Mouse (Mus musculus): Measurements from ENCODE around the gene Gm49325. TPM values are rescaled to one million over a fixed set of nuclear protein-coding genes. Genes with fewer than 3 reads are reported as not detected.

Gm49325 gene
- polyA plus RNA-seq, 1 experiment from 2014 or later = not detected

DNA sequence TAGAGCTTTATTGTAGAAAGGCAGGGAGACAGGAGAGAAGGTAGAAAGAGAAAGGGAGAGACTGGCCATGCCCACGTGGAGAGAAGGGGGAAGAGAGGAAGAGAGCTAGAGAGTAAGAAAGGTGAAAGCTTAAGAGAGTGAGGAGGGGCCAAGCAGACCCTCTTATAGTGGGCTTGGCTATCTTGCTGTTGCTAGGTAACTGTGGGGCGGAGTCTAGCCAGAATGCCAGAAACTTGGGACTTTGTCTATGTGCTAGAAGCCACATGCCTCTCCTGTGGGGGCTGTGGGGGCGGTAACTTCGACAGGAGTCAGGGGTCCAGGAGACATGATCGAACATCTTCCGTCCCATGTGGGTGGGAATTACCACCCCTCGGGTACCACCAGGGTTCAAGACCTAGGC lies 36.5 kb upstream of the Gm49325 start:
- Histone ChIP-seq H3K4me3 (ENCODE audit: low read depth, low read length) (no peak overlapping the region), H3K27me3 (ENCODE audit: control insufficient read depth, insufficient read depth, low read length) (no peaks in the 10 kb centered on the region), H3K27ac (replicated peaks; ENCODE audit: low read depth, low read length) (no peak overlapping the region), H3K4me1 (ENCODE audit: control insufficient read depth, insufficient read depth, low read length) (no peaks in the 10 kb centered on the region), H3K36me3 (ENCODE audit: control insufficient read depth, insufficient read depth, low read length) (no peaks in the 10 kb centered on the region), H3K4me2 (ENCODE audit: low read depth, severe bottlenecking) (no peak overlapping the region), H3K9me3 (ENCODE audit: control insufficient read depth, low read length) (no peaks in the 10 kb centered on the region), H3K9ac (ENCODE audit: low read length) (no peak overlapping the region)
- DNase-seq (ENCODE audit: low spot score) (no peak), ATAC-seq (ENCODE audit: insufficient number of reproducible peaks, low FRiP score, low TSS enrichment, low read depth) (no peak)
- WGBS = 41% methylated on average over 7 of the region's 7 CpGs

DNA sequence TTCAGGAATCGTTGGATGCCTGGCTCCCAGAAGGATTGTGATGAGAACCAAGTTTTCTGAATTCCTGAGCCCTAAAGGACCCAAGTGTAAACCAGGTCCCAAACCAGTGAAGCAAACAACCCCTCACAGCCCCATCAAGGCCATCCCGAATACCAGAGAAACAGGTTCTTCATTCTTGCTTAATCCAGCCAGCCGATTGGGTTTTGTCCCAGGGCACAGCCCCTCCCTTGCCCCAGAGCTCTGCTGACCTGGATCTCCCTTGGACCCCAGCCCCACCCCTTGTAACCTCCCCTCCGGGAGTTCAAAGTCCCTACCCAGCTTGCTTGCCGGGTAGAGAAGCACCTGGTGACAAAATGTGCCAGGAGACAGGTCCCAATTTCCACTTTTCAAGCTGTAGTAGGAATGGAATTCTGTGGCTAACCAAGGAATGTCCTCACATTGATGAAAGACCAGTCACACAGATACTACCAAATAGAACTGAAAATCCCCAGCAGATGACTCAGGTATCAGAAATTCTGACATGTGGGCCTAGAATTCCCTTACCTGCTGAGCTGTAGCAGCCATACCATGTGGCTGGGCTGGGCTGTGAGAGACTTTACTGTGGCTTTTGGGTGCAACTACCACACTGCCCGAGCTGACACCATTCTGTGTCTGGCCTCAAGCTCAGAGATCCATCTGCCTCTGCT lies 35.9 kb upstream of the Gm49325 start:
- Histone ChIP-seq H3K9me3 (ENCODE audit: control insufficient read depth, low read length) (no peaks in the 10 kb centered on the region), H3K4me3 (ENCODE audit: low read depth, low read length) (no peak overlapping the region), H3K27me3 (ENCODE audit: control insufficient read depth, insufficient read depth, low read length) (no peaks in the 10 kb centered on the region), H3K4me2 (ENCODE audit: low read depth, severe bottlenecking) (no peak overlapping the region), H3K36me3 (ENCODE audit: control insufficient read depth, insufficient read depth, low read length) (no peaks in the 10 kb centered on the region), H3K4me1 (ENCODE audit: control insufficient read depth, insufficient read depth, low read length) (no peaks in the 10 kb centered on the region), H3K9ac (ENCODE audit: low read length) (no peak overlapping the region), H3K27ac (replicated peaks; ENCODE audit: low read depth, low read length) (no peak overlapping the region)
- ATAC-seq (ENCODE audit: insufficient number of reproducible peaks, low FRiP score, low TSS enrichment, low read depth) (no peak), DNase-seq (ENCODE audit: low spot score) (no peak)
- WGBS = 39% methylated on average over 6 of the region's 6 CpGs

DNA sequence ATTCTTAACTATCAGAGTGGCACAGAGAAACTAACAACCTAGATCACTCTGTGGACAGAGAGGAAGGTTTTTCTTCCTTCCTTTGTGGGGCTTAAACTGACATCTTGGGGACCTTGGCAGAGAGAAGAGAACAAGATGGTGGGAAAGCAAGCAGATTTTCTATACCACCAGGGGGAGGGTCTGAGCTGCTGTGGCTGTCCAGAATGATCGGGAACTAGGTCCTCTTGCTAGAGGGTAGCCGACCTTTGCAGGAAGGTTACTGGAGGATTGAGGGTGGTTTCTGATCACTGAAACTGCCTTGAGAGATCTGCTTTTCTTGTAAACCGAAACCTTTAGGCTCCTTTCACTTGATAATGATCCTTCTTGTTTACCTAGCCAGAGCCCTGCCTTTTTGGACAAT lies 33.8 kb upstream of the Gm49325 start:
- no peaks in the 10 kb centered on the region for H3K9me3 ChIP-seq (ENCODE audit: control insufficient read depth, low read length)
- H3K4me1 ChIP-seq (ENCODE audit: control insufficient read depth, insufficient read depth, low read length) = no peaks in the 10 kb centered on the region
- 22% methylated on average over 3 of the region's 3 CpGs for WGBS
- no peak overlapping the region for H3K4me3 ChIP-seq (ENCODE audit: low read depth, low read length)
- H3K36me3 ChIP-seq (ENCODE audit: control insufficient read depth, insufficient read depth, low read length) = no peaks in the 10 kb centered on the region
- DNase-seq (ENCODE audit: low spot score) = no peak
- H3K27me3 ChIP-seq (ENCODE audit: control insufficient read depth, insufficient read depth, low read length) = no peaks in the 10 kb centered on the region
- no peak for ATAC-seq (ENCODE audit: insufficient number of reproducible peaks, low FRiP score, low TSS enrichment, low read depth)
- H3K9ac ChIP-seq (ENCODE audit: low read length) = no peak overlapping the region
- no peak overlapping the region for H3K4me2 ChIP-seq (ENCODE audit: low read depth, severe bottlenecking)
- H3K27ac ChIP-seq (replicated peaks; ENCODE audit: low read depth, low read length) = no peak overlapping the region

GRCm38 (mm10) chr10:77573162-77573561 lies 32.8 kb upstream of the Gm49325 start:
- Histone ChIP-seq H3K9ac (ENCODE audit: low read length) (no peak overlapping the region), H3K4me2 (ENCODE audit: low read depth, severe bottlenecking) (no peak overlapping the region), H3K27ac (replicated peaks; ENCODE audit: low read depth, low read length) (no peak overlapping the region), H3K4me1 (ENCODE audit: control insufficient read depth, insufficient read depth, low read length) (no peaks in the 10 kb centered on the region), H3K36me3 (ENCODE audit: control insufficient read depth, insufficient read depth, low read length) (no peaks in the 10 kb centered on the region), H3K27me3 (ENCODE audit: control insufficient read depth, insufficient read depth, low read length) (no peaks in the 10 kb centered on the region), H3K9me3 (ENCODE audit: control insufficient read depth, low read length) (no peaks in the 10 kb centered on the region), H3K4me3 (ENCODE audit: low read depth, low read length) (no peak overlapping the region)
- WGBS = 83% methylated on average over 1 of the region's 1 CpGs
- DNase-seq (ENCODE audit: low spot score) = no peak
- no peak for ATAC-seq (ENCODE audit: insufficient number of reproducible peaks, low FRiP score, low TSS enrichment, low read depth)

DNA sequence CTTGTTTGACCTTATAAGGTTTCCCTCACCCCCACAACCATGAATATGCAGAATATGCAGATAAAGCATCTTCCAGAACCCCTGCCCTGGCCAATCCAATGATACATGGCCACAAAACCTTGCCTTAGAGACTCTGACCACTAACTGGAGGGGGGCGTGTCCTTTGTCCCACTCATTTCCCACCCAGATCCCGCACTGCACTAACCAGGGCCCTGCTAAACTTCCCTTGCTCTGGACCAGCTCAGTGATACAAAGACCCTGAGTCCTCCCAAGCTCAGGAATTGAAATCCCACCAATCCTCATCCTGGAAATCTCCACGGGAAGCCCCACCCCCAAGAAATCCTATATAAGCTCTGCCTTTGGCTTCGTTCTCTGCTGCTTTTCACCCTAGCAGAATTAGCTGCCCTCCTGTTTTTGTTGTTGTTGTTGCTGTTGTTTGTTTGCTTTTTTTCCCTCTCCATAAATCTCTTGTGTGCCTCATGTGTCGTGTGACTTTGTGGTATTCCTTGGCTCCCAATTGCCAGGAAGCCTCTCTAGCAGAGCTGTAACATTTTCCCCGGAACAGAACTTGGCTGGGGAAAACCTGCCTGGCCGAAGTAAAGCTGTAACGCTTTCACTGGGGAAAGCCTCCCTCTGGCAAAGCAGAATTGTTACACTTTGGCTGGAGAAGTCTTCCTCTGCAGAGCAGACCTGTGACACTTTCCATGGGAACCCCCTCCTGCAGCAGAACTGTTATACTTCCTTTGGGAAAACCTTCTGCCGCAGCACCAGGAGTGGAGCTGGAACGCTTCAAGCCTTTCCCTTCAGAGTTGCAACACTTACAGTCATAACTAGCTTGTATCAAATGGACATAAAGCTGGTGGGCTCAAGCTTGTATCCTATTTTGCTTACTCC lies 25.7 kb upstream of the Gm49325 start:
- DNase-seq (ENCODE audit: low spot score) (no peak), ATAC-seq (ENCODE audit: insufficient number of reproducible peaks, low FRiP score, low TSS enrichment, low read depth) (no peak)
- no peak overlapping the region for H3K27ac ChIP-seq (replicated peaks; ENCODE audit: low read depth, low read length)
- 64% methylated on average over 10 of the region's 10 CpGs for WGBS
- no peaks in the 10 kb centered on the region for H3K9me3 ChIP-seq (ENCODE audit: control insufficient read depth, low read length)
- peaks cover 2% of the 10 kb centered on the region; the same call in 1 of the 2 replicates for H3K4me1 ChIP-seq (ENCODE audit: control insufficient read depth, insufficient read depth, low read length)
- no peak overlapping the region for H3K4me3 ChIP-seq (ENCODE audit: low read depth, low read length)
- no peaks in the 10 kb centered on the region for H3K27me3 ChIP-seq (ENCODE audit: control insufficient read depth, insufficient read depth, low read length)
- no peaks in the 10 kb centered on the region for H3K36me3 ChIP-seq (ENCODE audit: control insufficient read depth, insufficient read depth, low read length)
- no peak overlapping the region for H3K9ac ChIP-seq (ENCODE audit: low read length)
- no peak overlapping the region; the same call in 1 of the 2 replicates for H3K4me2 ChIP-seq (ENCODE audit: low read depth, severe bottlenecking)

- no peak overlapping the region for H3K27ac ChIP-seq (replicated peaks; ENCODE audit: low read depth, low read length)
- 11% methylated on average over 8 of the region's 8 CpGs for WGBS
- H3K4me2 ChIP-seq (ENCODE audit: low read depth, severe bottlenecking) = peak overlapping the region; percentile 74
- no peak for DNase-seq (ENCODE audit: low spot score)
- H3K4me3 ChIP-seq (ENCODE audit: low read depth, low read length) = peak overlapping the region; percentile 77
- no peaks in the 10 kb centered on the region for H3K9me3 ChIP-seq (ENCODE audit: control insufficient read depth, low read length)
- peak overlapping the region; percentile 62 for H3K9ac ChIP-seq (ENCODE audit: low read length)
- no peaks in the 10 kb centered on the region for H3K36me3 ChIP-seq (ENCODE audit: control insufficient read depth, insufficient read depth, low read length)
- ATAC-seq (ENCODE audit: insufficient number of reproducible peaks, low FRiP score, low TSS enrichment, low read depth) = no peak
- H3K27me3 ChIP-seq (ENCODE audit: control insufficient read depth, insufficient read depth, low read length) = no peaks in the 10 kb centered on the region
- peaks cover 2% of the 10 kb centered on the region; the same call in 1 of the 2 replicates for H3K4me1 ChIP-seq (ENCODE audit: control insufficient read depth, insufficient read depth, low read length)
Observed at GRCm38 (mm10) chr10:77581023-77581407, 25.0 kb upstream of the Gm49325 start.

DNA sequence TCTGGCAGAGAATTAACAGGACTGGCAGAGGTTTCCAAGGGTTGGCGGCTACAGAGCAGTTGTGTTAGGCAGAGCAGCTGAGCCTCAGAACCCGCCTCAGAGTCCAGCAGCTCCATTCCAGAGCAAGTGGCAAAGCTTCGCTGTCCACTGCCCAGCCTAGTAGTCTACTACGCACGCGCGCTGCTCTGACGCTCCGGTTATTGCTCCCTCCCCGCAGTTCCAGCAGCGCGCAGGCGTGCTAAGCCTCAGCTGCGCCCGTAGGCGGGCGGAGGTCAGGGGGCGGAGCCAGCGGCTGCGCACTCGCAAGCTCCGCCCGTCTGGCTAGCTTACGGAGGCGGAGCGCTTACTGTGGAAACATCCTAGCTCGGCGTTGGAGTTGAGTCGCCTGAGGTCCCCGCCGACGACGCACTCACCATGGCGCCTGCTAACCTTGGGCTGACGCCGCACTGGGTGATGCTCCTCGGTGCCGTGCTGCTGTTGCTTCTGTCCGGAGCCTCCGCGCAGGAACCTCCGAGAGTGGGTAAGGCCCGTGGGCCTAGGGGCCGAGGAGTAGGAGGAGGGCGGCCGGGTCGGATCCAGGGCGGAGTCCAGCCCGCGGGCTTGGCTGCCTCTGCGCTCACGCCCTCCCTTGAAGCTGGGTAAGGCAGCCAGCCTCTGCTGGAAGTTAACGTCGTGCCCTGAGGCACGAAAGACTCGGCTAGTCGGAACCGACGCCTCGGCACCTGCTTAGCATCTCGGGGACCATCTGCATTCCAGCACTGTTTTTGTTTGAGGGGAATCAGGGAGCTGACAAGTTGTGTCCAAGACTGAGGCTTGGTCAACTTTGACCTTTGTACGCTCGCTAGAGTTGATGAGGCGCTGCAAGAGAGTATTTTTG lies 24.4 kb upstream of the Gm49325 start, which contains the start of gene Pttg1ip:
Gene Pttg1ip (plus strand): TSS at position 313 of the 877 bp plus-strand sequence.
- no peaks in the 10 kb centered on the region for H3K27me3 ChIP-seq (ENCODE audit: control insufficient read depth, insufficient read depth, low read length)
- H3K4me1 ChIP-seq (ENCODE audit: control insufficient read depth, insufficient read depth, low read length) = peaks cover 2% of the 10 kb centered on the region; the same call in 1 of the 2 replicates
- H3K27ac ChIP-seq (replicated peaks; ENCODE audit: low read depth, low read length) = peak within 1 kb of the TSS; percentile 82
- no peaks in the 10 kb centered on the region for H3K9me3 ChIP-seq (ENCODE audit: control insufficient read depth, low read length)
- no peaks in the 10 kb centered on the region for H3K36me3 ChIP-seq (ENCODE audit: control insufficient read depth, insufficient read depth, low read length)
- ATAC-seq (ENCODE audit: insufficient number of reproducible peaks, low FRiP score, low TSS enrichment, low read depth) = peak; percentile 97
- H3K4me2 ChIP-seq (ENCODE audit: low read depth, severe bottlenecking) = peak within 1 kb of the TSS; percentile 74
- H3K9ac ChIP-seq (ENCODE audit: low read length) = peak within 1 kb of the TSS; percentile 82
- peak within 1 kb of the TSS; percentile 77 for H3K4me3 ChIP-seq (ENCODE audit: low read depth, low read length)
- WGBS = under 1% methylated on average over 63 of the region's 64 CpGs
- DNase-seq (ENCODE audit: low spot score) = peak; percentile 95

DNA sequence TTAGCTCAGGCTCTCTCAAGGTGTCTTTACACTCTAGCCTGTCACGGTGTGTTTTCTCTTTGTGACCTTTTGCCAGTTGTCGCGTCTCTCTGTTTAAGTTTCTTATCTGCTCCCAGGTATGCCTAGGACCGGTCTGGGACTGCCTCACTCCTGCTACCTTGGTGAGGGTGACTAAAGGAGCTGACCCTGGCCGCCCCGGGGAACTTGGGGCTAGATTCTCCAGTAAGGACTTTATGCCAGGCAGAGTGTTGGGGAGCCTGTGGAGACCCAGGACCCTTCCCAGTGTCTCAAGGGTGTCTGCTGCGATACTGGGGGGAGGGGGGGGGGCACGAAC lies 23.7 kb upstream of the Gm49325 start:
- peaks cover 2% of the 10 kb centered on the region; the same call in 1 of the 2 replicates for H3K4me1 ChIP-seq (ENCODE audit: control insufficient read depth, insufficient read depth, low read length)
- H3K4me2 ChIP-seq (ENCODE audit: low read depth, severe bottlenecking) = peak overlapping the region; percentile 74
- H3K27me3 ChIP-seq (ENCODE audit: control insufficient read depth, insufficient read depth, low read length) = no peaks in the 10 kb centered on the region
- H3K36me3 ChIP-seq (ENCODE audit: control insufficient read depth, insufficient read depth, low read length) = peaks cover 2% of the 10 kb centered on the region; the same call in 1 of the 2 replicates
- H3K9me3 ChIP-seq (ENCODE audit: control insufficient read depth, low read length) = no peaks in the 10 kb centered on the region
- peak overlapping the region; percentile 82 for H3K9ac ChIP-seq (ENCODE audit: low read length)
- ATAC-seq (ENCODE audit: insufficient number of reproducible peaks, low FRiP score, low TSS enrichment, low read depth) = 0 out of 2 replicates have a peak, but pooled peaks have one; percentile 2
- 16% methylated on average over 8 of the region's 8 CpGs for WGBS
- H3K27ac ChIP-seq (replicated peaks; ENCODE audit: low read depth, low read length) = no peak overlapping the region
- H3K4me3 ChIP-seq (ENCODE audit: low read depth, low read length) = peak overlapping the region; percentile 77
- no peak for DNase-seq (ENCODE audit: low spot score)
